12 mouse cellular contexts compared by ENCODE assay signal in the genomic region with DNA sequence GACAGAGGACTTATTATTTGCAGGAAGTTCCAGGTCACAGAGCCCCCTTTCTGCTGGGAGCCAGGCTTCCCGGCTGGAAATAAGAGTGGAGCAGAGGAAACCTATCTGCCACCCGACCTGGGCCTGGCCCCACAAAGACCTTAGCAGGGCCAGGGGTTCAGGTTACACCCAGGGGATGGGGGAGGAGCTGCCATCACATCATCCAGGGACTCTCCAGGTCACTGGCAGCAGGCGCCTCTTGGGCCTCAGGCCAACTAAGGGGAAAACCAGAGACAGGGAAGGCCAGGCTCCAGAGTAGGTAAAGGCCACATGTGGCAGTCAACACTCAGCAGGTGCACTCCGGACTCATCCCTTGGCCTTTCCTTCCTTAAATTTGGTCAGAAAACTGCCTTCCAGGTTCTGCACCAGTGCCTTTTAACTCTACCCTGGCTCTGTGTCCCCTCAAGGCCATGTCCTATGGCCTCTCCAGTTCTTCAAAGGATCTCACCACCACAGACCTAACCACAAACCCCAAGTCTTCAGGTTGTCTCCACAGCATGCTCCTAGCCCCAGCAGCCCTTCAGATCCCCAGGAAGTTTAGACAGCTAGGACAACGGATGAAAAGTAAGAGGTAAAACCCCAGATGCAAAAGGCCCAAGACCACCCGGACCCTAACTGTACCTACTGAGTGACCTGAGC. TPM values are rescaled to one million over a fixed set of nuclear protein-coding genes. Genes with fewer than 3 reads are reported as not detected.
DNase-seq lines count a peak whose midpoint lies in the region; ATAC-seq and TF ChIP-seq lines count a peak whose summit lies in the region.
"Had no signal": no experiment of that assay in that cellular context is flagged by ENCODE, and none has a peak within 500 bp of the region (broad histone marks: within the 10 kb centered on the region; RNA-seq: fewer than 3 reads in every experiment).

No protein-coding gene starts in this region.

- no peak for TF ChIP-seq CTCF in bone marrow, adult 2 months (IDR thresholded peaks at IDR 0.05; ENCODE audit: control insufficient read depth, insufficient read depth, low read length)

- intact Hi-C loops in heart, postnatal 36 days (cut with DNase I) = no loop called here

- H3K9ac ChIP-seq in heart, embryonic 15.5 days = no peak overlapping the region
- 0 out of 2 replicates have a peak overlapping the region, but pooled peaks have one; percentile 17 for H3K9ac ChIP-seq in limb, embryonic 11.5 days (ENCODE audit: low read length)
- H3K9ac ChIP-seq: forebrain, embryonic 15.5 days; stomach, embryonic 15.5 days had no signal

- H3K36me3 ChIP-seq in heart, embryonic 15.5 days = no peaks in the 10 kb centered on the region
- peaks cover 4% of the 10 kb centered on the region for H3K36me3 ChIP-seq in limb, embryonic 11.5 days (ENCODE audit: control insufficient read depth, insufficient read depth, low read length)
- H3K36me3 ChIP-seq: forebrain, embryonic 15.5 days; stomach, embryonic 15.5 days had no signal

- peak overlapping the region; percentile 2; the same call in 1 of the 2 replicates for H3K4me2 ChIP-seq in heart, embryonic 15.5 days
- H3K4me2 ChIP-seq in limb, embryonic 11.5 days (ENCODE audit: low read depth, severe bottlenecking) = no peak overlapping the region; the same call in 1 of the 2 replicates
- H3K4me2 ChIP-seq: embryonic facial prominence, embryonic 13.5 days; forebrain, embryonic 15.5 days; stomach, embryonic 15.5 days had no signal

- 44% methylated on average over 6 of the region's 6 CpGs for WGBS in heart, embryonic 15.5 days
- 21% methylated on average over 6 of the region's 6 CpGs for WGBS in bone marrow, adult 2 months
- WGBS in limb, embryonic 11.5 days = 41% methylated on average over 6 of the region's 6 CpGs

- peaks cover 52% of the 10 kb centered on the region for H3K4me1 ChIP-seq in heart, embryonic 15.5 days (replicated peaks)
- H3K4me1 ChIP-seq in bone marrow, adult 2 months (ENCODE audit: control insufficient read depth, insufficient read depth, low read length) = peaks cover 17% of the 10 kb centered on the region
- H3K4me1 ChIP-seq in limb, embryonic 11.5 days (ENCODE audit: control insufficient read depth, insufficient read depth, low read length) = peaks cover 44% of the 10 kb centered on the region

- no peak for TF ChIP-seq POLR2A in bone marrow, adult 2 months (IDR thresholded peaks at IDR 0.05; ENCODE audit: borderline replicate concordance, control insufficient read depth, low read depth, low read length)

- no peak for DNase-seq in heart, postnatal 36 days
- peak; percentile 79 for DNase-seq in 416B (ENCODE audit: low read depth)
- DNase-seq in limb, embryonic 11.5 days (ENCODE audit: low spot score) = peak; percentile 53
- DNase-seq in neural tube, embryonic 10.5 days (ENCODE audit: extremely low spot score, low spot score) = no peak
- DNase-seq in left cerebral cortex, adult 8-10 months (ENCODE audit: low spot score in 2 of 2) = no peak
- no peak for DNase-seq in right cerebral cortex, postnatal 36 days (ENCODE audit: low spot score in 2 of 2)
- DNase-seq: cerebellum, adult 11 months had no signal

- no peaks in the 10 kb centered on the region for H3K9me3 ChIP-seq in heart, embryonic 15.5 days (replicated peaks)
- H3K9me3 ChIP-seq in limb, embryonic 11.5 days (ENCODE audit: control insufficient read depth, low read length) = no peaks in the 10 kb centered on the region
- H3K9me3 ChIP-seq: embryonic facial prominence, embryonic 13.5 days; forebrain, embryonic 15.5 days; stomach, embryonic 15.5 days had no signal

- ATAC-seq in heart, embryonic 15.5 days (replicated peaks; ENCODE audit: insufficient number of reproducible peaks, insufficient read depth, low FRiP score, low read depth) = no peak
- ATAC-seq in limb, embryonic 11.5 days (ENCODE audit: insufficient number of reproducible peaks, low FRiP score, low TSS enrichment, low read depth) = no peak

- H3K27ac ChIP-seq in heart, embryonic 15.5 days = no peak overlapping the region
- peak overlapping the region; percentile 96 for H3K27ac ChIP-seq in bone marrow, adult 2 months (ENCODE audit: control insufficient read depth, insufficient read depth, low read depth, low read length, poor library complexity)
- H3K27ac ChIP-seq in limb, embryonic 11.5 days (replicated peaks; ENCODE audit: low read depth, low read length) = peak overlapping the region; percentile 21; the same call in 1 of the 2 replicates
- H3K27ac ChIP-seq: embryonic facial prominence, embryonic 13.5 days; forebrain, embryonic 15.5 days; stomach, embryonic 15.5 days had no signal

- H3K27me3 ChIP-seq in heart, embryonic 15.5 days = no peaks in the 10 kb centered on the region
- no peaks in the 10 kb centered on the region for H3K27me3 ChIP-seq in limb, embryonic 11.5 days (ENCODE audit: control insufficient read depth, insufficient read depth, low read length)
- H3K27me3 ChIP-seq: embryonic facial prominence, embryonic 13.5 days; forebrain, embryonic 15.5 days; stomach, embryonic 15.5 days had no signal

- 0 out of 2 replicates have a peak overlapping the region, but pooled peaks have one; percentile 2 for H3K4me3 ChIP-seq in heart, embryonic 15.5 days
- H3K4me3 ChIP-seq in bone marrow, adult 2 months (replicated peaks; ENCODE audit: control insufficient read depth, low read depth, low read length) = peak overlapping the region; percentile 75
- H3K4me3 ChIP-seq in limb, embryonic 11.5 days (ENCODE audit: low read depth, low read length) = no peak overlapping the region
- H3K4me3 ChIP-seq: embryonic facial prominence, embryonic 13.5 days; forebrain, embryonic 15.5 days; stomach, embryonic 15.5 days had no signal

RNA-seq across cellular contexts. Expression of a gene that starts 9.0 kb away (rescaled TPM):
- 2.5 and 4.9 TPM in 2 replicates for polyA plus RNA-seq in heart, embryonic 15.5 days (2015; fragmentation: Nextera tagmentation; extraction: Ambion mirVana)
- total RNA-seq in heart, postnatal 36 days (2021) = 1 to 10 TPM; 2.1 to 3.1 TPM
- 22.5 and 46.1 TPM in 2 replicates for polyA plus RNA-seq in bone marrow, adult 2 months (2011; ENCODE audit: insufficient read depth, insufficient read length, low replicate concordance, missing spikeins)
- 2.6 and 4.1 TPM in 2 replicates for polyA plus RNA-seq in limb, embryonic 11.5 days (2014; fragmentation: Nextera tagmentation; extraction: Ambion mirVana)
- 10 to 100 TPM; 16.7 to 18.9 (median 17.8) TPM for total RNA-seq in left cerebral cortex, adult 8-10 months (2022)

Comparison
In these comparisons a context has a peak if more than half of its experiments do, and no peak if none do; other contexts are left out.
1. DNase-seq: peak in 416B (single experiment) and limb, embryonic 11.5 days (single experiment); none in heart, postnatal 36 days (0 of 2), neural tube, embryonic 10.5 days (single experiment), left cerebral cortex, adult 8-10 months (0 of 2) and right cerebral cortex, postnatal 36 days (0 of 2).